Mouse (Mus musculus) CH12F3 (cell line): ENCODE results near the gene Ankrd63.
"Not testable (repeated sequence)": the region's sequence is repeated elsewhere in the genome, so short reads cannot be mapped to it uniquely, and the experiment has no call there.

ENCODE experiments used
- in situ Hi-C: fragments of 300-500 bp; cut with MboI; formaldehyde crosslinking; loops from 2 replicates; pipeline ENCODE4 v1.14.3; 2020; ENCODE audit warnings: low sequenced_read_pairs

The Ankrd63 gene

DNA sequence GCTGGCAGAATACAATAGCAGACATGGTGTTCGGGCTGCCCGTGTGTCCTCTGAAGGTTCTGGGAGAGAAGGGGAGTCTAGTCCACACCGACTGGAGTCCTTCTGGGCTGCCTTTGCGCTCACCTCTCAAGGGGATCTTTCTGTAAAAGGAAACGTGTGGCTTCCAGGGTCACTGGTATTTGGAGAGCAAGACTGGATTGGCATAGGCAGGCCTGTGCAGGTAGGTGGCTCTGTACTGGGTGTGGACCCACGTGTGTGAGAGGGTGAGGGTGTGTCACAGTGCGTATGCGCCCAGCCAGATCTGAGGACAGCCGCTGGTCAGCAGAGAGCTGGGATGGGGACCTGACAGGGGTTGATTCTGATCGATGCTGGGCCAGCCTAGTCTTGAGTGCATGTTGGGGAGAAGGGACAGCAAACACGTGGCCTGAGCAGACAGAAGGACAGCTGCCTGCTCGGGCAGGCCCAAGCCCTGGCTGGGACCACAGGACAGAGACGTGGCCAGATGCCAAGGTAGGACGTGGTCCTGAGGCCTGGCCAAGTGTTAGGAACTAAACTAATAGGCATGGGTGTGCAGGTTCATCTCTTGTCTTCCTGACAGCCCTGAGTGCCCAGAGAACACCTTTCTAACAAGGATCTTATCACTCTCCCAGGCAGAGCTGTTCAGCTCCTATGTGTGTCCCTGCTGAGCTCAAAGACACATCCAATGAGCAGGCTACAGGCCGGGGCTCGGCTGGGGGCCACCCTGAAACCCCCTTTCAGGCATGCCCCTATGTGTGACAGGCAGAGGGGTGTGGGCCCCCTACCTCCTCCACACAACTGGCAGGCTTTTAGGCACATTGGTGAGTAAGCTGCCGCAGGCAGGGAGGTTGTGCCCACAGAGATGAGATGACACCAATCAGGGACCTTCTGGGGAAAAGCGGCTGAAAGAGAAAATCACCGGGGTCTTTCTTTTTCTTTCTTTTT lies 39.7 kb downstream of the Ankrd63 start:
- in situ Hi-C loops, result no loop called here

DNA sequence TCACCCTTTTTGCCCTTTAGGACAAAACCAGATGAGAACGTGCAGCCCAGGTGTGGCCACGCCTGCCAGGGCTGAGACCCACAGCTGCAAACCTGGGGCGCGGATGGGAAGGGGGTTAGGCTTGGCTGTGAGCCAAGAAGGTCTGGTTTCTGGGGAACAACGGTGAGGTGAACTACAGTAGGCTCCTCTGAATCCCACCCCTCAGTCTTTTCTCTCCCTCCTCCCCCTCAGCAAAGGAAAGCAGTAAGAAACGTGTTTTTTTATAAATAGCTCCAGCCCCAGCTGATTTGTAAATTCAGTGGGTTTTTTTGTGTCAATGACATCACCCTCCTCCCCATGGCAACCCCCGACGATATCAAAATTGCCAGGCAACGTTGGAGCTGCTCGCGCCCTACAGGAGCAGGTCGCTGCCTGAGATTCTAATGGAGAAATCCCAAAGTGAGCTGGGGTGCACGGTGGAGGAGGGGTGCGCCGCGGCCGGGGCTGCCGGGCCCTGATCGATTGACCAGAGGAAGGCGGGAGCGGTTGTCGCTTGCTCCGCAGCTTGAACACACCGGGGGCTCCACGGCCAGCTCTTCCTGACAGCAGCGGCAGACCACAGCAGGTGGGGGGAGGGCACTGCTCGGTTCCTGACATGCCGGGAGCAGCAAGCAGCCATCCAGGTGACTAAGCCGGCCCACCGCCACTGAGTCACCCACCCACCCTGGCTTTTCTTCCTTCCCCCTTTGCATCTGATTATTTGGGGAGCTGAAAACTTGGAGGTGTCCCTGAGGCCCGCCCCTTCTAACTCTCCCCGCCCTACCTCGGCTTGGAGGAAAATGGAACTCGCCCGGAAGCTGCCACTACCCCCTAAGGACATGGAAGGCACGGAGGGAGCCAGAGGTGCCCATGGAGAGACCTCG lies 40.6 kb downstream of the Ankrd63 start, which contains the start of gene Pak6:
Gene Pak6, plus strand, starts transcription at position 402 of the 902 bp plus-strand sequence.
- in situ Hi-C loops, result no loop called here

DNA sequence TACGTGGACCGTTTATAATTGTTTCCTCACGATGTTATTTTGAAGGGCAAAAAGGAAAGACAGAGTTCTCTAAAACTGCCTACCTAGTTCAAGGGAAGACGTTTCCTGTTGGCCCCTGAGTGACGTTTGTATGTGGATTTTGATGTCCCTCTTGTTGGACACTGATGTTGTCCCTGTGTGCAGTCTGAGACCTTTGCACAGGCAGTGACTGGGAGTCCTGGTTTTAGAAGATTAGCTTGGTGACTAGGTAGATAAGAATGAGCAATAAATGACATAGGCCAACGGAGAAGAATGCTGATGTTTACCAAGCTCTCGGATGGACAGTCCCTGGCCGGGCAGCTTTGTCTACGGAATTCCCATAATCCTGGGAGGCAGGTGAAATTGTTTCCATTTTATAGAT lies 41.9 kb downstream of the Ankrd63 start:
- in situ Hi-C loops, result no loop called here

- in situ Hi-C loops, result no loop called here
These were observed 43.7 kb downstream of the Ankrd63 start for GRCm38 (mm10) chr2:118659998-118660452.

GRCm38 (mm10) chr2:118659493-118659892 lies 44.3 kb downstream of the Ankrd63 start:
- in situ Hi-C loops, result no loop called here

DNA sequence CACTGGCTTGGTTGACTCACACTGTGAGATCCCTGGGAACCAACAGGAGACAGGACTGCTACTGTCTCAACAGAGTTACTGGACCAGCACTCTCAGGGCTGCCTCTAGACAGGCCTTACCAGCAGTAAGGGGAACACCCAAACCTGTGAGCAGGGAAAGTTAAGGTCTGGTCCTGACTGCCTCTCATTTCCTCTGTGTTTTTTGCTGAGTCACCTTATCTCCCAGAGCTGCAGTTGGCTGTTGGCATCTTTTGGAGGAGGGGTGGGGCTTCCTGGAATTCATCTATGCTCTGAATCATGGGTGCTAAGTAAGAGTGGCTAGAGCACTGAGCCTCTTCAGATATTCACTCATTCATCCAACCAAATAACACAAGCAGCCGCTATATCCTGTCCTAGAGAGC lies 44.7 kb downstream of the Ankrd63 start:
- in situ Hi-C loops, result no loop called here

DNA sequence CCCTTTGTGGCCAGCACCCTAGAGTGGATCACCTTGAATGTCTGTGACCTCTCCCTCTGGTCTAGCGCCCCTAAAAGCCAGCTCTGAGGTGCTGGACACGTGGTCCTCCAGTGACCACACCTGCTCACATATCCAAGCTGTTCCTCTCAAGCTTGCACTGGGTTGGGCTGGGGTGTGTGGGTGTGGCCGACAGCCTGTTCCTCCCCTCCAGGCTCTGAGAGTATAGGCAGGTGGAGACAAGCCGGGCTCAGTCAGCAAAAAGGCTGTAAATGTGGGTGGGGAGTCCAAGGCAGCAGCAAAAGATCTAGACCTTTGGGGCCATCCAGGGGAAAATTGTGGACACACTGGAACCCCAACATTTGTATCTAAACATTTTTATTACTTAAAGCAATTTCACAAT lies 45.3 kb downstream of the Ankrd63 start:
- in situ Hi-C loops, result no loop called here

DNA sequence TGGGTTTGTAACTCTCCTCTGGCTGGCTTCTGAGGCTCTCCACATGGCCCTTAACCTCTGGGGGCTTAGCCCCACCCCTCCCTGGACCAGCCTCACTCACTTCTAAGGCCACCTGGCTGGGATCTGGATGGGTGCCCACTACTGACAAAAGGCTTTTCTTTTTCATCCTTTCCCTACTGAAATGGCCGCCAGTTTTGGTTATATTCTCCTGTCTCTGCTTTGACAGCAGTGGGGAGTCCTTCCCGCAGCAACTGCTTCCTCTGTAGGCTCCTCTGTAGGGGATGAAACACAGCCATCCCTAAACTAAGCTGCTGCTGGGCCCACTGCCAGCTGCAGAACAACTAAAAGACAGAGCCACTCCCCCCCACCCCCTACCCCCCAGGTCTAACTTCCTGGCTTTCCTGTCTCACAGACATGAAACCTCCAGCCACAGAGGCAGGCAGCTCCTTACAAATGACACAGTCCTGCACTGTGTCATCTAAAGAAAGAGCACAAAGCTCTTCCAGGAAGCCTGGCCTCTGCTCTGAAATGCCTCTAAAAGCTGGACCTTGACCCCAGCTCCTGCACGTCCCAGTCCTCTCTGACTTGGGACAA lies 47.0 kb downstream of the Ankrd63 start:
- in situ Hi-C loops, result no loop called here

- in situ Hi-C loops, result not testable (repeated sequence)
These were observed 53.1 kb downstream of the Ankrd63 start for GRCm38 (mm10) chr2:118650697-118651096.
